Mouse (Mus musculus) CD4-positive, CD25-positive, alpha-beta regulatory T cell, adult 2 months (primary cell): ENCODE data around the gene Sfrp4.
A peak's percentile ranks its signal among the peaks of the same experiment; 100 is the strongest.

ENCODE experiments used
- DNase-seq: peaks from one replicate; pipeline ENCODE4 v3.0.0-alpha.2; 2012; ENCODE audit warnings: low read depth, low spot score

Gene Sfrp4

DNA sequence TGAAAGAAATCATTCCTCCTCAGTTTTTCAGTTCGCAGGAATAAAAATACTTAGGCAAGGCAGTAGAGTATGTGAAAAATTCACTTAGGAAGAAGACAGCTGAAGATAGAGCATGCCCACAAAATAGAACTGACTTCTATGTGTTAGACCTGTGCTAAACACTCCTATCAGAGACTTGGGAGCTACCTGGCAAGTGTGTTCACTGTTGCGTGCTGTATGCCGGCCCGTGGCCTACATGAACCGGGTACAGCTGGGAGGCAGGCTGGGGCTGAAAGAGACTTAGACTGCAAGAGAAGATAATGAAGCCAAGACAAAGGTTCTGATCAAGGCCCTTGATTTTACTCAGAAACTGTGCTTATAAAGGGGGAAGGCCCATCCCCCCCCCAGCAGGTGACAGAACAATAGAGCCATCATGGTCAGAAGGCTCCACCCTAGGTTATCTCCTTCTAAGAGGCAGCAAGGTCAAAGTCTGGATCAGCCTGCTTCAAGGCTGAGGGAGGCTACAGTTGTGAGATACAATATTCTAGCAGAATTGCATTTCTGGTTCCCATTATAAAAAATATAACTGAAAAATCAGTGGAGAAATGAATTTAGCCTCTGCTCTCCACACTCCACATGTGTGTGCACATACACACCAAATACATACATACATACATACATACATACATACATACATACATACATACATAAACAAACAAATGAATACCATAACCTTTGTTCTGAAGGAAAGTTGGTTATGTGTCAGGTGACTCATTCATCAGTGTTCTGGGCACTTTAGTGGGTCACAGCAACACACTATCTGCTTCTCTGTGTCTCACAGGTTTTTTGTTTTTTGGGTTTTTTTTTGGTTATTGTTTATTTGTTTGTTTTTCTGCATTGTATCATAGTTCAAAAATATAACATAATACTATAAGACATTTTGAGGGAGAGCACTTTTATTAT is 8.1 kb downstream of the Sfrp4 start:
- no peak for DNase-seq

DNA sequence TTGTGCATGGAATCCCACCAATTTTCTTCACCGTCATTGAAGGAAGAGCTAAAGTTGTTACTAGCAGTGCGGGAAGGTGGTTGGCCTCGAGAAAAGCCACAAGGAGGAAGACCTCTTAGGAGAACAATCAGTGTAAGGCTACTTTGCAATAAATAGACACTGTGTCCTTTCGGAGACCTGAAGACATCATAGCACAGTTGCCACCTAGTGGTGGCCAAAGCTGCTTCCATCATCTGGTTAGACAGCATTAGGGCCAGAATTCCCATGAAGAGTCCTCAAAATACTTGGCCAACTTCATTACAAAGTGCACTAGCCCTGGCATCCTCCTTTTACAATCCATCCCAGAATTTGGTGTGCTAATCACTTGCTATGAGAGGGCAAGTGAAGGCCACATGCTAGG is 13.2 kb downstream of the Sfrp4 start:
- DNase-seq = peak; percentile 3

DNA sequence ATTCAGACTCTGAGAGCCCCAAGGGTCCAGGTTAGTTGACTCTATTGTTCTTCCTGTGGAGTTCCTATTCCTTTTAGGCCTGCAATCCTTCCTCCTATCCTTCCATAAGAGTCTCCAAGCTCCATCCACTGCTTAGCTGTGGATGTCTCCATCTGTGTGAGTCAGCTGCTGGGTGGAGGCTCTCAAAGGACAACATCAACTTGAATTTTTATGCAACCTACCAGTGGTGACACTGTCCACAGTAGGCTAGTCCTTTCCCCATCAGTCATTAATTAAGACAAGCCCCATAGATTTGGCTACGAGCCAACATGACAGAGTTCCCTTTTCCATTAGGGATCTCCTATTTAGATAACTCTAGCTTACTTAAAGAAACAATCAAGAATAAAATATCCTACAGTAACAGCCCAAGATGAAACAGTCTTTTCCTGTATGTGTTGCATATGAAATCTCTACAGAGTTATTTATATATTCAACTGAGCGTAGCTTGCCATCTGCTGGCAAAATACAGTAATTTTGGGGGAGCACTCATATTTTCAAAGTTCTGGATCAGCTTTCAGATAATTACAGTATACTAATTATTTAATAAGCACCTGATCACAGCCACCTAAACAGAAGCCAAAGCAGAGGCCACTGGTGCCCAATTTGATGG is 17.4 kb downstream of the Sfrp4 start:
- no peak for DNase-seq

DNA sequence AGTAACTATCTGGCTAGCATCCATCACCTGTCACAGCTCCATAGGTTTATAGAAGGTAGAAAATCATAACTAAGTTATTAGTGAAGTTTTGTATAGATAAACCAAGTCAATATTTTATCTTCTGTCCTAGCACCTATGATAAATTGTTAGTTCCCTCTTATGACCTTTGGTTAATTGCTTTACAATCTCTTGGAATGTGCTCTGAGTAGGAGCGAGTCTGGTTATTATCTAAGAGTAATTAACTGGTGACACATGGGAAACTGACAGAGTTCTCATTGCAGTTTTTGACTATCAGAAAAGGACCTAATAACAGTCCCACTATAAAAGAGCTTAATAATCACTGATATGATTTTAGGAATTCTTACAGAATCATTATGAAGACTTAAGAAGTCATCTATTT is 20.6 kb downstream of the Sfrp4 start:
- DNase-seq = no peak

DNA sequence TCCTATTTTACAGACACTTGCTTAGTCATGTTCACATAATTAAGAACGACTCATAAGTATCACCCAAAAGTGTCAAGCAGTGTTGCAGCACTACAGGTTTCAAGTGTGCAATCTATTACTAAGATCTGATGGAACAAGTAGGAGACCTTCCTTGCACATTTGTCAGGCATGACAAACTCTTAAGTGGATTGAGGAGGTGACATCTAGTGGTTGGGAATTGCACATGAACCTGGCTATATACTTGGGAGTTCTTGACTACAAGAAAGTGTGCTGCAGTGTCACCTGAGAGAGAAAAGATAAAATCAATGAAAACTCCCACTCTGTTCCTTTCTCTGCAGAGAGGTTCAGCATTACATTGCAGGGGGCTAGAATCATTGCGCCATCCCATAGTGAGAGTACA is 21.3 kb downstream of the Sfrp4 start:
- no peak for DNase-seq

DNA sequence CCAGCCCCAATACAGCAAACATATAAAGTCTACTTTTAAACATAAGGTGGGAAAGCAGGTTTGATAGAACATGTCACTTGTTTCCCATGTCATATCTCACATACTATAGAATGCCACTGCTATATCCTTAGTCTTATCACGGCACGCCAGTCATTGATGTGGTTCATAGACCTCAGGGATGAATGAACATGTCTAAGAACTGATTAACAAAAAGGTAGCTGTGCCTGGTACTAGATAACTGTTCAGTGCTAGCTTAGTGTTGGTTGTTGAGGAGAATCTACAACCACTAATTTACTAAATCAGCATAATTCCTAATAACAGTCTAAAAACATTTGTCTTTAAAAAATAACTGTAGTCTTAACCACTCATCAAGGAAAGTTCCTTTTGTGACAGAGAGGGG is 26.9 kb downstream of the Sfrp4 start:
- DNase-seq = no peak

DNA sequence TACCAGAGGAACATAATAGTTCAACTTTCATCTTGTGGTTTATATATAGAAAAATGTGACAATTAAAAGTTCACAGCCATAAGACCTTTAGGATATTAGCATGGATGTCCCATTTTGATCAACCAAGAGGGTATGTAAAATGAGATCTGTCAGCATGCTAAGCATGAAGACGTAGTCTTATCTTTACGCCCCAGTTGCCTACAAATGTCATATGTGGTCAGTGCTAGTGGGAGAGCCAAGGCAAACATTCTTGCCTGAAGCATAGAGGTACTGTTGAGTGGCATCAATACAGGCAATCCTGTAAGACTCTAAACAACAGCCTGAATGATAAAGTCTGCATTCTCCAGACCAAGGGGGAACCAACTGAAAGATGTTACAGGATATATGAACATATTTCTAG is 29.5 kb downstream of the Sfrp4 start:
- DNase-seq = no peak

DNA sequence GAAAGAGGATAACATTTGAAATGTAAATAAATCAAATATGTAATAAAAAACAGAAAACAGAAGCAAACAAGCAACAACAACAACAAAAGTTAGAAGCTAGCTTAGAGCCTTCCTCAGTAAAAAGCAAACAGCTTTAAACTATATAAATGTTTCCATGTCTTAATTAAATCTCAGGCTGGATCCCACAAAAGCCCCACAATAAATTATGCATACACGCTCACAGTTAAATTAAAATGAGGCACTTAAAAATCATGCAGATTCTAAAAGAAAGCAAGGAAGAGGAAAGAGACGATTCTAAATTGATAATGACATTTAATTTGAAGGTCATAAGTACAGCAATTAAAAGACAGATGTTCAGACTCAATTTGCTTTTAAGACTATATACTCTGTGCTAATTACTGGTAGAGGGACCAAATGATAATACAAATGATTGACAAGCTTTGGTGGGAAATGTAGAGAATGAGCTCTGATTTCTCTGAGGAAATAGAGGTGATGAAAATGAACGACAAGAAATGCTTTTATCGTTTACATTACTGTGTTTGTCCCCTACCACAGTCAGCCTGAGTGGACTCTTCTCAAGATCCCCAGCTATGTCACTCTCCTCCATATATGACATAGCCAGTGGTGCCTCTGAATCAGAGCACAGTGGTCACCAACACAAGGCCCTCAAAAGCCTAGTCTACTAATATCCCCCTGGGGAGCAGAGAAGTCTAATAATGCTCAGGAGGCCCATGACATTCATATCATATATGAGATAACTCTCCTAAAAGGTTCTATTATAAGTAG is 45.6 kb downstream of the Sfrp4 start:
- no peak for DNase-seq

DNA sequence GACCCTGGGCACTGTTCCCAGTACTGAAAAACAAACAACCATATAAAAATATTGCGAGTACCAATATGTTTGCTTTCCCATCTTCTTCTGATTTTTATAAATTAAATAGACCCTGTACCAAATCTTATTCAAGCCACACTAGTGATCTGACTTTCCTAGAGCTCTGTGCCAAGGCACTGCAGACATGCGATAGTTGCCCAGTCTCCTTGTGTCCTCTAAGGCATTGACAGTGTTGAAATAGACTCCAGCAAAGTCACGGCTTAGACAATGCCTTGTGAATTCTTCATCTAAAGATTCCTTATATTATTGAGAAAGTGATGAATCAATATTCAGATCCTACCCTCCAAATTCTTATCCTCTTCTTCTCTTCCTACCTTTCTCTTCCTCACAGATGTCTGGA is 51.1 kb downstream of the Sfrp4 start:
- no peak for DNase-seq

DNA sequence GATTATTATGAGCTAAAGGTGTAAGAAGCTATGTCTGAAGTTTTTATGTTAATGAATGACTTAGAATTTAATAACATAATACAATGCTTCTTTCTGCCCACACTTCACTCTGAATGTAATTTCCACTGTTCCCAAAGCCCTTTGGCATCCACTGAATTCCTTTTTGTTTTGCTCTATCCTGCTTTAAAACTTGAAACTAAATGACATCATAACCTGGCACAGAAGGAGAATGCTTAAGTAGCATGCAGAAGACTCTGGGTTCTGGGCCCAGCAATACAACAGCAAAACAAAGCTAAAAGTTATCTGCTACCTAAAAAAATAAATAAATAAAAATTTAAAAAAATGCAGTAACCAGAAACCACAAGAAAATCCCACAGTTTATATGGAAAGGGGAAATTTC is 51.7 kb downstream of the Sfrp4 start:
- DNase-seq = no peak
